Mouse (Mus musculus): ENCODE results near the gene Ankrd13d.
"Not testable (repeated sequence)": the region's sequence is repeated elsewhere in the genome, so short reads cannot be mapped to it uniquely, and the experiment has no call there.

Ankrd13d gene

GRCm38 (mm10) chr19:4262756-4263155 is 20.2 kb downstream of the Ankrd13d start:
- DNase-seq (ENCODE audit: low spot score) = no peak

GRCm38 (mm10) chr19:4261038-4261698 is 21.8 kb downstream of the Ankrd13d start:
- no peak for DNase-seq (ENCODE audit: low spot score)

DNA sequence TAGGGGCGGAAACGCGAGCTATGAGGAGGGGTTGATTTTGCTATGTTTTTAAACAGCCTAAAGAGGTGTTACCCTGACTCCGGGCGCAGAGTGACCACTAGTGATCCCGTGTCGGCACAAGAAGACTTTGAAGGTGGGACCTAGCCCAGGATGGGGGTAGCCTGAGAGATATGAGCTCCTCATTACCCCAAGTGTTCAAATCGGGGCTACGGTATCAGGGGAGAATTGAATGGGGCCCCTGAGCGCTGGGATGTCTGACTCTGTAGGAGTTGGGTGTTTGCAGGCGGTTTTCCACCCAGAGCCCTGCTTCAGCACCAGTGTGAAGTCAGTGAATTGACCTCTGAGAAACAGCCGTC is 25.1 kb downstream of the Ankrd13d start:
- no peak for DNase-seq (ENCODE audit: low spot score)

DNA sequence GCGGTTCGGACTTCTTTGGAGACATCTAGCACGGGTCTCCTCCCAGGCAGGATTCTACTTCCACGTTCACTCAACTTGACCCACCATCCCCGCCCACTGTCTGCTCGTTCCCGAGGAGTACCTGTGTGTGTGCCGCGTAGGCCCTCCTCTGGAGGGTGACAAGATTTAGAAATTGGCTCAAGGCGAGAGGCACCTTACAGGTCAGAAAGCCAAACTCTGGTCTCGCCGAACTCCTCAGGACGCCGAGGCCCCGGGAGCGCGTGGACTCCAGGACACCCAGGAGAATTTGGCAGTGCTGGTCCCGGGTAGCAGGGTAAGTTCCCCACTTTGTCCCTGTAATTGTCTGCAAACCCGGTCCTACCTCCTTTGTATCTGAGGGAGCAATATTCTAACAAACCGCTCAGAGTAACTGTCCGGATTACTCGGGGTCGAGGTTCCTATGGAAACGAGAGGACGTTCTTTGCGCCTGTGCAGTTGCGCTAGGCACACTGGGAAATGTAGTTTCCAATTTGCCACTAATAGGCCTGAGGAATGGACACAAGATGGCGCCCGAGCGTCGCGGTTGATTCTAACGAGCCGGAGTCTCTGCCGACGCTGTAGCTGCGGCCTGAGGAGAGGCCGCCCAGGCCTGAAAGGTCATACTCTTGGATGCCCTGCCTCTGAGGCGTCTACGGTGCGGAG is 25.6 kb downstream of the Ankrd13d start:
- DNase-seq (ENCODE audit: low spot score) = peak; percentile 86

DNA sequence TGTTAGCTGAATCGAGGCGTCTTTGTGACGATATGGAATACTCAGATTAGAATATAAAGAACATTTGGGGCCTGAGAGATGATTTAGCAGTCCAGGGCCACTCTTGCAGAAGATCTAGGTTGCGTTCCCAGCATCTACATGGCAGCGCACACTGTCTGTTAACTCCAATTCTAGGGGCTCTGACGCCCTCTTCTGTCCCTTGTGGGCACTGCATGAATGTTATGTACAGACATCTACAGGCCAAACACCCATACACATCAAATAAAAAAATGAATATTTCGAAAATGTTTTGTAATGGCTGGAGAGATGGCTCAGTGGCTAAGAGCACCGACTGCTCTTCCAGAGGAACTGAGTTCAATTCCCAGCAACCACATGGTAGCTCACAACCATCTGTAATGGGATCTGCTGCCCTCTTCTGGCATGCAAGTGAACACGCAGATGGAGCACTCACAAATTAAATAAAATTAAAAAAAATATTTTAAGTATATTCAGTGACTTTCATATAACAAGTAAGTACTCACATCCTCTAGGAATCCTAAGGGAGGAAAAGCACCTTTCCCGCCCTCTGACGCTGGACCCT is 27.3 kb downstream of the Ankrd13d start:
- no peak for DNase-seq (ENCODE audit: low spot score)

GRCm38 (mm10) chr19:4254230-4254629 is 28.7 kb downstream of the Ankrd13d start:
- DNase-seq (ENCODE audit: low spot score) = no peak

DNA sequence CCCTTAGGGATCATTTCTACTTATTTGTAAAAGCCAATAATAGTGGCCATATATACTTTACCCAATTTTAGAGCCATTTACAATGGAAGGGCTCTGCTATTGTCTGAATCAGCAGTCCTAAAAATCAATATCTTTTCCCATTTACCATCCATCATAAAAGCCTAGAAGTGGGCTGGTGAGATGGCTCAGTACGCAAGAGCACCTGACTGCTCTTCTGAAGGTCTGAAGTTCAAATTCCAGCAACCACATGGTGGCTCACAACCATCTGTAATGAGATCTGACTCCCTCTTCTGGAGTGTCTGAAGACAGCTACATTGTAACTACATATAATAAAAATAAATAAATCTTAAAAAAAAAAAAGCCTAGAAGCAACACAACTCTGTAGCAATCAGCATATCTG is 34.3 kb downstream of the Ankrd13d start:
- not testable (repeated sequence) for DNase-seq (ENCODE audit: low spot score)

- no peak for DNase-seq (ENCODE audit: low spot score)
Measured at GRCm38 (mm10) chr19:4247010-4247409, 35.9 kb downstream of the Ankrd13d start.

DNA sequence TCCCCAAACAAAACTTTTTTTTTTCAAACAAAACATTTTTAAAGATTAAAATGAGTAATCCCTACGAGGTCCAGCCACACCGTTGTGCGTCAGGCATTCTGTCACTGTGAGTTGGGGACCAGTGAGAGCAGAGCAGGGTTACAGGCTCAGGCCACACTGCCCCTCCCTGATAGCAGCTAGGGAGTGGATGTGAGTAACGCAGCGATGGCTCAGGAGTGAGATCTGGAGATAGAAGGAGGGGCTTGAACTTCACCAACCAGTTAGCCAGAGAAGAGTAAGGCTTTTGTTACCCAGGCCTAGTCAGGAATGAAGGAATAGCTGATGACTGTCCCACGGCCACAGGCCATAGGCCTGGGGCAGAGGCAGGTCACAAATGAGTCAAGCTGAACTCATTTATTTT is 38.2 kb downstream of the Ankrd13d start:
- DNase-seq (ENCODE audit: low spot score) = no peak

GRCm38 (mm10) chr19:4242416-4242815 is 40.5 kb downstream of the Ankrd13d start:
- no peak for DNase-seq (ENCODE audit: low spot score)

DNA sequence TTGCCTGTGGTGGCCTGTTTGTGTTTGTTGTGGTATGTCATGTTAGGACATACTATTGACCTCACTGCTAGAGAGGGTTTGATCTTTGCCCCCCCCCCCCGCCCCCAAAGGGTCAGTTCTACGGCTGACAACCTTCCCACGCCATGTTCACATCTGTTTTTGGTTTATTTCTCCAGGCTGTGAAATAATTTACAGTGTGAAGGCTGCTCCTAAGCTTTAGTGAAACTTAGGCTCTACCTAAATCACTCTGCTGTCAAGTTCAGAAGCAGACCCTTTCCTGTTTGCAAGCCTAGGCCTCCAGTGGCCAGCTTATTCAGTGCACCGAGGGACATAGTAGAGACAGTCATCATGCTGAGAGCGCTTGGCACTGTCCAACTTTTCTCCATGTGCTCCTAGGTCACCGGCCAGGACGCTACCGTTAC is 42.7 kb downstream of the Ankrd13d start:
- DNase-seq (ENCODE audit: low spot score) = no peak

DNA sequence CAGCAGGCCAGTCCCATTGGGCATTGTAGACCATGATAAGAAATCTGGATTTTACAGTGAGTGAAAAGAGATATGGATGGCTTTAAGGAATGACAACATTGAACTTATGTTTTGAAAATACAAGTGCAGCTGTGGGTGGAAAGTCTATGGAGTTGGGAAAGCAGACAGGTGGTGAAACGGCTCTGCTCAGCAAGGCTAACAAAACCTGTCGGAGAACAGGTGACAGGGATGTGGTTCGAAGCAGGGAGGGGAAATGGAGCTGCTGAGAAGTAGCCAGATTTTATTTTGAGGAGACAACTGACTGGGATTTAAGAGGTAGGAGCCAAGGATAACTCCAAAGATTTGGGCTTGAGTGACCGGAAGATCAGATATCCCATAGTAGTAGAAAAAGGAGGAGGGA is 48.4 kb downstream of the Ankrd13d start:
- DNase-seq (ENCODE audit: low spot score) = no peak

GRCm38 (mm10) chr19:4232651-4233050 is 50.3 kb downstream of the Ankrd13d start:
- no peak for DNase-seq (ENCODE audit: low spot score)

- DNase-seq (ENCODE audit: low spot score) = no peak
Measured at GRCm38 (mm10) chr19:4232186-4232572, 50.8 kb downstream of the Ankrd13d start.

DNA sequence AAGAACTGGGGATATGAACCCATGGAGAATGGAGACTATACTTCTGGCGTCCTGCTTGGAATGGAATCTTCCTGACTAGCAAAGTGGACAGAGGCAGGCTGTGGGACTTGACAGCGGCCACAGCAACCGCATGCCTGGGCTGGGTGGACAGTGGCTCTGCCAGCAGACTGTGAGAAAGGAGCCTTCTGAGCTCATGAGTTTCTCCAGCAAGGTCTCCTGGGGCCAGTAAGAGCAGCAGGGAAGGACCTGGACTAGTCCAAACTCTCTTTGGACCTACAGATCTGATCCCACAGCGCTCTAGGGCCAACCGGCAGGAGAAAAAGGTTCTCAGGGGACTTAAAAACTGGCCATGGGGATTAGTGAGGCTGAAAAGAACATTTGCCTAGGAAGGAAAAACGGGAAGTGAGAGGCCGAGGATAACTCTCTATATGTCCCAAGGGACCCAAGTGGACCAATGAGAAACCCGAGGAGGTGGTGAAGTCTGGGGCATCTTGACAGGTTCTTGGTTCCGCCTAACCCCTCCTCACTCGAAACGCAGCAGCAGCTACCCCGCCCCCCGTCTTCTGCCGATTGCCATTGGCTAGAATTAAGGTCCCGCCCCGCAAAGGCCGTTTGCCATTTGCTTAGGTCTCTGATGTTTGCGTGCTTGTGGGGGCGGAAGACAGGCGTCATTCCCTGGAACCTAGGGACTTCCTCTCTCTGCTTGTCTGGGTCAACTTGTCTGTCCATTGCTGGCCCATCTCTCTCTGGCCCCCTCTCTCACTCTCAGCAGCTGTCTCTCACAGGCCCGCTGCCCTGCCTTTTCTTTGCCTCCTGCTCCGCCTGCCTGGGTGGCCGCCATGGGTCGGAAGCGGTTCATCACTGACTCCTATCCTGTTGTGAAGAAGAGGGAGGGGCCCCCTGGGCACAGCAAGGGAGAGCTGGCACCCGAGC is 51.4 kb downstream of the Ankrd13d start, which contains the start of gene Pold4:
Pold4 (plus strand) TSS at position 647 of the 933 bp plus-strand sequence.
- DNase-seq (ENCODE audit: low spot score) = peak; percentile 90

DNA sequence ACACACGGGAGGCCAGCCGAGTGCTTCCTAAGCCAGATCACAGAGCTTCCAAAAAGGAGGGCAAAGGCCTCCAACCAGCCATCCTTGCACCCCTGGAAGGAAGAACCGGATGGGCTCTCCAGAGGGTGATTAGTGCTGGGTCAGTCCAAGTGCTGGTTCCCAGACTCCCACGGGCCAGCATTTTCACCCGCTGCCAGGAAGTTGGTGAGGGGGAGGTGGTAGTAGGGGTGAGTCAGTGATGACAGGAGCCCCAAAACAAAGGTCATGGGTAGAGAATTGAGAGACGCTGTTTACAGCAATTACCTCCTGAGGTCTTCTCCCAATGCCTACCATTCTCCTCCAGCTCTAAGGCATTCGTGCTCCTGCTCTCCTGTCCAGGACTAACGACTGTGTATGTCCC is 52.5 kb downstream of the Ankrd13d start:
- no peak for DNase-seq (ENCODE audit: low spot score)

GRCm38 (mm10) chr19:4229451-4230076 is 53.4 kb downstream of the Ankrd13d start:
- no peak for DNase-seq (ENCODE audit: low spot score)

DNA sequence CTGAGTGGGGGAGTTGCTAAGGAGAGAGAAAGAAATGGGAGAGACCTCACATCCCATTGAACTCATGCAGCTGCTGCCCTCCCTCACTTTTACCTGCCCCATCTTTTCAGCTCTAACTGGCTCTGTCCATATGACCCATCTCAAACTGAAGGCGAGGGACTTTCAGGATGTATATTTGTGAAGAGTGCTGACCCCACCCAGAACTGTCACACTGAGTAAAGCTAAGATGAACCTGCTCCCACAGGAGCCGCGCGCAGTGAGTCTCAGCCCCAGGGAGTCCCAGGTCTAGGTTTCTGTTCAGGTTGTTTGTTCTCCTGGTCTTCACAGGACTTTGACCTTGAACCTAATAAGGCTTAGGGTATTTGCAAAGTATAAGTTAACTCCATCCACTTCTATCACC is 54.0 kb downstream of the Ankrd13d start:
- DNase-seq (ENCODE audit: low spot score) = no peak

- DNase-seq (ENCODE audit: low spot score) = peak; percentile 77
Measured at GRCm38 (mm10) chr19:4227894-4228678, 54.9 kb downstream of the Ankrd13d start.

DNA sequence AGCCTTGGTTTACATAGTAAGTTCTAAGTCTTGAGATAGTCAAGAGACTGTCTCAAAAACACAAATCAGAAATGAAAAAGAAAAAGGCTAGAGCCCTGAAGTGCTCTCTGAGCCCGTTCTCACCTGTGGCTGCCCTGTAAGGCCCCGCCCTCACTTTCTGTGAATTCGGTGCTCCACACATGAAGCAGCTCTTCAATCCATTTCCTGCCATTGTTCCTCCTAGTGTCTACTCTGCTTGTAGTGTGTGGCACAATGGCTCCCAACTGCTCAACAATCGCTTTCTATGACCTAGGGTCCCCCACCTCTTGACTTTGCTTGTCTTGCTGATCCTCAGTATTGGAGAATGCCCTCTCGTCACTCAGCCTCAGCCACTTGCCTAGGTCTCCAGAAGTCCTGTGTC is 55.5 kb downstream of the Ankrd13d start:
- no peak for DNase-seq (ENCODE audit: low spot score)

- no peak for DNase-seq (ENCODE audit: low spot score)
Measured at GRCm38 (mm10) chr19:4226779-4227178, 56.2 kb downstream of the Ankrd13d start.
